Mouse (Mus musculus): ENCODE results near the gene Vmn1r38. TPM values are rescaled to one million over a fixed set of nuclear protein-coding genes. Genes with fewer than 3 reads are reported as not detected.
"Not testable (repeated sequence)": the region's sequence is repeated elsewhere in the genome, so short reads cannot be mapped to it uniquely, and the experiment has no call there.

Vmn1r38 gene
- polyA plus RNA-seq (2015; fragmentation: Nextera tagmentation; extraction: Ambion mirVana) = not detected in 2 replicates

DNA sequence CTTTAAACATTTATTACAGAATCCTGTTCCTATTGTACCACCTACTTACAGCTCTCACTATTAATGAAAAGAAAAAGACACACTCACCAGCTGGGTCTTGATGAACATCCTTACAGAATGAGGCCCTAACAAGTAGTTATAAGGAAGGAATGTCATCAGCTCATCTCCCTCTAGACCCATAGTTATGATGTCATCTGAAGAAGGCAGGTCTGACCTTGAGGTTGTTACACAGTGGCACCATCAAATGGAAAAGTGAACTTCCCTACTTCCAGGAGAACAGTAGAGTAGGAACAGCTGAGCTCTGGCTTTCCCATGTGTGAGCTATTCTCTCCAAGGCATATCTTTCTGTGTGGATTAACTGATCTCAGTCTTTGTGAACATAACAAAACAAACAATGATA, at the start of gene Vmn1r38:
Vmn1r38 (minus strand) TSS at position 101 of the 400 bp plus-strand sequence.
- not testable (repeated sequence) for H3K4me3 ChIP-seq (replicated peaks); H3K9ac ChIP-seq (replicated peaks); ATAC-seq; H3K4me1 ChIP-seq (replicated peaks); H3K27me3 ChIP-seq; H3K4me2 ChIP-seq (replicated peaks); H3K36me3 ChIP-seq; H3K9me3 ChIP-seq; H3K27ac ChIP-seq

DNA sequence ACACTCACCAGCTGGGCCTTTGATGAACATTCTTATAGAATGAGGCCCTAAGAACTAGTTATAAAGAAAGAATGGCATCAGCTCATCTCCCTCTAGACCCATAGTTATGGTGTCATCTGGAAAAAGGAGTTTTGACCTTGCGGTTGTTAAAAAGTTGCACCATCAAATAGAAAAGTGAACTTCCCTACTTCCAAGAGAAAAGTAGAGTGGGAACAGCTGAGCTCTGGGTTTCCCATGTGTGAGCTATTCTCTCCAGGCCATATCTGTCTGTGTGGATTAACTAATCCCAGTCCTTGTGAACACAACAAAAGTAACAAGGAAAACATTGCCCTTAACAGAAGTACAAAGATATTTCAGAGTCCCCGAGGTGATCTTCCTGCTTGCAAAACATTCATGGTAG, 28.1 kb upstream of the Vmn1r38 start, which contains the start of gene Vmn1r39:
Vmn1r39 (minus strand) TSS at position 101 of the 400 bp plus-strand sequence.
- WGBS = 92% methylated on average over 2 of the region's 2 CpGs

DNA sequence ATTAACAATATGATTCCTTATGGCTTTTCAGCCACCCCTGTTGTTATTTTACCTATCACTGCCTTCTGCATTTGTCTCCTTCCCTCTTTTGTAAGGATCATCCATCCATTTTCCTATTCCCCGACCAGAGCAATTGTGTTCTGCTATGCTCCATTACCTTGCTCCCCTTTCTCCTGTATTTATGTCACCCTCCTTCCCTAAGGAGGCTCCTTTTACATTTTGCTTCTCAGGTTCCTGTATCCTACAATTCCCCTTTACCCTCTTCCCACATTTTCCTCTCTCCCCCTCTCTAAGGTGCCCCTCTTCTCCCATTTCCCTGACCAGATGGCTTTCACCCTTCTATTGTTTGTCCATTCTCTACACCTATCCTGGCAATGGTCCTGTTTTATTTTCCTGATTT, 23.9 kb upstream of the Vmn1r38 start:
- H3K27me3 ChIP-seq = no peaks in the 10 kb centered on the region
- H3K4me3 ChIP-seq (replicated peaks) = no peak overlapping the region
- H3K9me3 ChIP-seq = no peaks in the 10 kb centered on the region
- WGBS = 36% methylated on average over 1 of the region's 1 CpGs
- no peak overlapping the region for H3K9ac ChIP-seq (replicated peaks)
- no peaks in the 10 kb centered on the region for H3K4me1 ChIP-seq (replicated peaks)
- H3K4me2 ChIP-seq (replicated peaks) = no peak overlapping the region
- no peak for ATAC-seq
- H3K27ac ChIP-seq = no peak overlapping the region
- no peaks in the 10 kb centered on the region for H3K36me3 ChIP-seq

More for the DNA sequence above, 28.1 kb upstream of the Vmn1r38 start, which contains the start of gene Vmn1r39:
- H3K4me1 ChIP-seq (replicated peaks) = no peaks in the 10 kb centered on the region
- H3K36me3 ChIP-seq = no peaks in the 10 kb centered on the region
- no peak within 1 kb of the TSS for H3K4me3 ChIP-seq (replicated peaks)
- no peak for ATAC-seq
- no peak within 1 kb of the TSS for H3K27ac ChIP-seq
- H3K9ac ChIP-seq (replicated peaks) = no peak within 1 kb of the TSS
- no peaks in the 10 kb centered on the region for H3K27me3 ChIP-seq
- no peaks in the 10 kb centered on the region for H3K9me3 ChIP-seq
- no peak within 1 kb of the TSS for H3K4me2 ChIP-seq (replicated peaks)

DNA sequence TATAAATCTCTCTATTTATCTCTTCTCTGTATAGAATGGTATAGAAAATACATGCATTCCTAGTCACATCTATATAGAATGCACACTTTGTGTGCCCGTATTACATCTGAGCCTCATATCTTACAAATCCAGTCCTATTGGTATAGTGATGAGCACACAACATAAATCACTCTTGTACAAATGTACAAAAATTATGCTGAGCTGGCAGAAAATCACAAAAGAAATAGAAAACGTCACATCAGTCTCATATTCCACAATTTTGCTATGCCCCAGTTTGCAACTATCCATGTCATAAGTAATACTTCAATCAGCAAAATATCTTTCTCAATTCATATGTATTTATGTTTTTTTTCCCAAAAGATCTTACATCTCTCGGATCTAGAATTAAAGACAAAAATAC, 23.3 kb upstream of the Vmn1r38 start:
- no peak for ATAC-seq
- no peaks in the 10 kb centered on the region for H3K4me1 ChIP-seq (replicated peaks)

DNA sequence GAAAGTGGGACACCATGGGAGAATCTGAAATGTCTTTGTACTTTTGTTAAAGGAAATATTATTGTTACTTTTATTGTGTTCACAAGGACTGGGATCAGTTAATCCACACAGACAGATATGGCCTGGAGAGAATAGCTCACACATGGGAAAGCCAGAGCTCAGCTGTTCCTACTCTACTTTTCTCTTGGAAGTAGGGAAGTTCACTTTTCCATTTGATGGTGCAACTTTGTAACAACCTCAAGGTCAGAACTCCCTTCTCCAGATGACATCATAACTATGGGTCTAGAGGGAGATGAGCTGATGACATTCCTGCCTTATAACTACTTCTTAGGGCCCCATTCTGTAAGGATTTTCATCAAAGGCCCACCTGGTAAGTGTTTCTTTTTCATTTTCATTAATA, 53.3 kb downstream of the Vmn1r38 start, which contains the start of gene Vmn1r37:
Vmn1r37 (plus strand) TSS at position 301 of the 400 bp plus-strand sequence.
- not testable (repeated sequence) for H3K9ac ChIP-seq (replicated peaks); H3K4me1 ChIP-seq (replicated peaks); ATAC-seq

More for the DNA sequence above, 23.3 kb upstream of the Vmn1r38 start:
- WGBS = 85% methylated on average over 3 of the region's 3 CpGs
- no peak overlapping the region for H3K4me3 ChIP-seq (replicated peaks)
- no peak overlapping the region for H3K4me2 ChIP-seq (replicated peaks)
- no peaks in the 10 kb centered on the region for H3K9me3 ChIP-seq
- H3K36me3 ChIP-seq = no peaks in the 10 kb centered on the region
- no peak overlapping the region for H3K9ac ChIP-seq (replicated peaks)
- H3K27me3 ChIP-seq = no peaks in the 10 kb centered on the region
- no peak overlapping the region for H3K27ac ChIP-seq

More for the DNA sequence above, 53.3 kb downstream of the Vmn1r38 start, which contains the start of gene Vmn1r37:
- H3K27me3 ChIP-seq; H3K4me3 ChIP-seq (replicated peaks); H3K27ac ChIP-seq; H3K9me3 ChIP-seq; H3K4me2 ChIP-seq (replicated peaks); H3K36me3 ChIP-seq: not testable (repeated sequence)

Other genes with a start within 250 kb of the Vmn1r38 start
- gene Mad2l1, start 247.2 kb downstream of the Vmn1r38 start, polyA plus RNA-seq (2015; fragmentation: Nextera tagmentation; extraction: Ambion mirVana) = 43.4 and 45.9 TPM in 2 replicates
- 0.11 TPM in 1 of 2 replicates, not detected in the other for gene Vmn1r32, start 222.5 kb downstream of the Vmn1r38 start, polyA plus RNA-seq (2015; fragmentation: Nextera tagmentation; extraction: Ambion mirVana)
- gene Vmn1r33, start 164.3 kb downstream of the Vmn1r38 start, polyA plus RNA-seq (2015; fragmentation: Nextera tagmentation; extraction: Ambion mirVana) = not detected in 2 replicates
- gene Vmn1r34, start 138.7 kb downstream of the Vmn1r38 start, polyA plus RNA-seq (2015; fragmentation: Nextera tagmentation; extraction: Ambion mirVana) = not detected in 2 replicates
- gene Vmn1r35, start 96.7 kb downstream of the Vmn1r38 start, polyA plus RNA-seq (2015; fragmentation: Nextera tagmentation; extraction: Ambion mirVana) = not detected in 2 replicates
- gene Vmn1r36, start 63.5 kb downstream of the Vmn1r38 start, polyA plus RNA-seq (2015; fragmentation: Nextera tagmentation; extraction: Ambion mirVana) = not detected in 2 replicates
- not detected in 2 replicates for gene Vmn1r37, start 53.2 kb downstream of the Vmn1r38 start, polyA plus RNA-seq (2015; fragmentation: Nextera tagmentation; extraction: Ambion mirVana)
- not detected in 2 replicates for gene Vmn1r39, start 28.0 kb upstream of the Vmn1r38 start, polyA plus RNA-seq (2015; fragmentation: Nextera tagmentation; extraction: Ambion mirVana)
- 18.8 and 21.9 TPM in 2 replicates for gene Gng12, start 113.8 kb upstream of the Vmn1r38 start, polyA plus RNA-seq (2015; fragmentation: Nextera tagmentation; extraction: Ambion mirVana)

All from midbrain, embryonic 13.5 days (tissue).